Mouse (Mus musculus): ENCODE measurements at regions not wholly inside any gene's neighbourhood (a gene's known extent, or its start where the extent isn't known, plus 50 kb on each side); places are given as distances from the start of the nearest gene placed in this dataset.

DNA sequence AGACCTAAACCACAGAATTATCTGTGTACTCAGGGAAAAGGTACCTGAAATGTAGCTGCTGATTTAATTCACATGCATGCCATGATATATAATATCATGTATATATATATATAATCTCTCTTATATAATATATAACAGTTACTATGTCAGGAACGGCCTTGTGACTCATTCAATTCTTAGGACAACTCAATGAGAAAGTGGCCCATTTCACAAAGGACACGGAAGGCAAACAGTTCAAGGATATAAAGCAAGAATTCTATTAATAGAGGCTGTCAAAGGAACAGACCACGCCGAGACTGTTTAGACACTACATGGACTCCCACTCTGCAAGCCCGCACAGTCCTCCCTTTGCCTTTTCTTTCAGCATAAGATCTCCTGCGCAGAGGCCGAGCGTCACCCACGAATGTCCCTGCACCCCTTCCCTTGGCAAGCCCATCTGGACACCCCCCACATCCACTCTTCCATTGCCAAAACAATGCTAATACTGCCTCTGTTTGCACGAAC lies 148.0 kb upstream of the Klf14 start:
- no peak for DNase-seq (ENCODE audit: low spot score in 2 of 2)

DNA sequence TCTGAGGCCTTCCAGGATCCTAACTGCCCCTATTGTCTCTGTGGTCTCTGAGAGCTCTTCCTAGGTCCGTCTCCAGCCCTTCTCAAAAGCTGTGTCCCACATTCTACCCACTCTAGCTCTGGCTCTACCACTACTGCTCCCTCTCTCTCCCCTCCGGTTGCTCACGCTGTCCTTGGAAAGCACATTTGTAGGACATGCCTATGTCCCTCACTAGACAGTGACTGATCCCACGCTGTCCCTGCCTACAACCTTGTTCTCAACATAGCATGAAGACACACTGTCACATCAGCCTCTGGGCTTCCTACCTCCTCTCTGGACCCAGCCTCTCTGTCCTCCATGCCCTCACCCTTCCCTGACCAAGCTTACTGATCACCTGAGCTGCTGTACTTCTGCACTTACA lies 148.5 kb upstream of the Klf14 start:
- no peak for DNase-seq (ENCODE audit: low spot score in 2 of 2)

DNA sequence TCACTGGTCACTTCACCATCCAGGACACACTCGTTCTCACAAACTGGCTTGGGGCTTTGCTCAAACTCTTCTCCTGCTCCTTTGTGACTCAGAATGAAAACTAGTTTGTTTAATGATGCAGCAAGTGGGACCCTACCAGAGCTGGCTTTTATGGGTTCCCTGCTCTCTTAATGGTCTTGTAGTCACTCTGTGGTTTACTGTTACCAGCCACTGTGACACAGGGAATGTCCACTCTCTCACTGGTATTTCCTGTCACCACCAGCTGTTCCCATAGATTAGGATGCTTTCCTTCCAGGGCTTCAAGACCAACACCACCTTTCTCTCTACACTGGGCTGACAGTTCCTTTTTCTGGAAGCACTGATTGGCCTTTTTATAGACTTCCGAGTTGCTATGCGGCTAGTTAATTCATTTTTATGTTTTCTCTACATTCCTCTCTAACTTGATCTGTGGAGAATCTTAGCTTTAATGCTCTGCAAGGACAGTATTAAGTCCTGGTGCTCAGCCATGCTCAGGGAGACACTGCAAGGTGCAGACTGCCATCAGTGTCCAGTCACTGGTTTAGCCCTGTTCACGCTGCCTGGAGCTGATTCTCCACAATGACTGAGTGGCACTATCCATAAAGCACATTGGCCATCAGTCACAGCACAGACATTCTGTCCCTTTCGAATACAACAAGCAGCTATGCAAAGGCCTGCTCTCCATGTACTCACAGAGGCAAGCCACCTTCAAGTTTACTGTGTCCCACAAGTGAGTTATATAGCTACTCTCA lies 149.2 kb upstream of the Klf14 start:
- DNase-seq (ENCODE audit: low spot score in 2 of 2) = no peak

DNA sequence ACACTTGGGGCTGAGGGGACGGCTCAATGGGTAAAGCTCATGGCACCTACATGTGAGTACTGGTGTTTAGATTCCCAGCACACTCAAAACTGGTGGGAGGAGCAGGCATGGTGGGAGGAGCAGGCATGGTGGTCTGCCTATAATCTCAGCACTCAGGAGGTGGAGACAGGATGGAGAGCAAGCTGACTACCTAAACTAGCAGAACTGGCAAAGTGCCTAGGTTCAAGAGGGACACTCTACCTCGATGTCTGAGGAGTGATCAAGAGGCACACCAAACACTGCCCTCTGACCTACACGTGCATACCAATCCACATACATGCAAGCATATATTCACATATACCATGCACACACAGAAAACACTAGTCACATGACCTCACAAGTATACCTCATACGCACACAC lies 150.7 kb upstream of the Klf14 start:
- DNase-seq (ENCODE audit: low spot score in 2 of 2) = no peak

DNA sequence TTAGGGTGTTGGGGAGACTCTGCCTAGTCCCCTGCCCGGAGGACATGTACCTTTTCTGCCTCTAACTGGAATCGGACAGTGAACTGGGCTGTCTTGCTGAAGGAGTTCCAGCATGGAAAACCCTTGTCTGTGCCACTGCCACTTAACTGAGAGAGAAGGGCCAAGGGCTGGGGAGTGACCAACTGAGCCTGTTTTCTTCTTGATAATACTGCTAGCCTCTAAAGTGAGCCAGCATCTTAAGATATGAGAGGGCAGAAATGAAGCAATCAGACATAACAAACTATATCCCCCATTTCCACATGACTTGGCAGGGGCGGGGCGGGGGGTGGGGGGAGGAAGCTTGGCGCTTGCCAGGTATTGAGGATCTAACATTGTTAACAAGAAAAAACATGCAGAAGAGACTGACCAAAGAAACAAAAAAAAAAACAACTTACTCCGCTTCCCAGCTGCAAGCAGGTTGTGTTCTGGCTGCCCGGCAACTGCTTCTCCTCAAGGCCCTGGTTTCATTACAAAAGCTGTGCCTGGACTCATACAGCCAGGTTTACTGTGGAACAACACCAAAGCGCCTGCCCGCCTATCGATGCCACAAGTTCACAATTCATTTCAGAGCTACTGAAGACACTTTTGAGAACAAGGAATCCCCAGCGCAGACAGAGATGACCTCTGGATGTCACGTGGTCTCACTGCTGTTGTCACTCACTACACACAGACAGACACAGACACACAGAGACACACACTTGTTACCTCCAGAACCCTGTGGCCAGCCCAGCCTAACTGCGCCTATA lies 153.6 kb upstream of the Klf14 start:
- DNase-seq (ENCODE audit: low spot score in 2 of 2) = no peak

DNA sequence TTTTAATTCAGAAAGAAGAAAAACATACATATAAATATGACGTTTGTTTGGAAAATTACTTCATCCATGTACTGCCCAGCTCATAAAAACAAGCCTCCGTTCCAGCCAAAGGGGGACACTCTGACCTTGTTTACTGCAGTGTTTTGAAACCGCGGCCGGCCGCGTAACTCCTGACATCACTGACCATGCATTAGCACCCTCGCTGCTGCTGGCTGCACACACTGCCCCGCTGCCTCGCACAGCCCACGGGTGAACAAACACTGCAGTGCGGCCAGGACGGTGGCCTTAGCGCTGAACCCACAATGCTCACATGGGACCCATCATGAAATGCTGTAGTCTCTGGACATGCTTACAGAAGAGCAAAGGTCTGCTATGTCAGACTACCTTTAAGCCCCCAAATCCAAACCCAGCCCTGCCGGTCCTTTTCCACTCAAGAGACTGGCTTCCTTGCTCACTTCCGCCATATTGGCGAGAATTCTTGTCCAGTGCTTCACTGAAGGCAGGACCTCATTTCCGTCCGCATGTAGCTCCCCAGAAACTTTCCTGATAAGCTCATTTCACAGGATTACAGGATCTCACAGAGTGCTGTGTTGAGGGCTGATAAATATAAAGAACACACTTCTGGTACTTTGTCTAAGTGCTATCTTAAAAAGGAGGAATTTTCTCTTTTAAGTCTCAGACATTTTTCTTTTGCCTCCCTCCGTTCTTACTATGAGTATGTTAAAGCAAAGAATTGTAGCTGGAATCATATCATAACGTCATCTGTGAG lies 154.9 kb upstream of the Klf14 start:
- peak in 1 of 2 experiments; percentile 54 for DNase-seq (ENCODE audit: low spot score in 2 of 2)

DNA sequence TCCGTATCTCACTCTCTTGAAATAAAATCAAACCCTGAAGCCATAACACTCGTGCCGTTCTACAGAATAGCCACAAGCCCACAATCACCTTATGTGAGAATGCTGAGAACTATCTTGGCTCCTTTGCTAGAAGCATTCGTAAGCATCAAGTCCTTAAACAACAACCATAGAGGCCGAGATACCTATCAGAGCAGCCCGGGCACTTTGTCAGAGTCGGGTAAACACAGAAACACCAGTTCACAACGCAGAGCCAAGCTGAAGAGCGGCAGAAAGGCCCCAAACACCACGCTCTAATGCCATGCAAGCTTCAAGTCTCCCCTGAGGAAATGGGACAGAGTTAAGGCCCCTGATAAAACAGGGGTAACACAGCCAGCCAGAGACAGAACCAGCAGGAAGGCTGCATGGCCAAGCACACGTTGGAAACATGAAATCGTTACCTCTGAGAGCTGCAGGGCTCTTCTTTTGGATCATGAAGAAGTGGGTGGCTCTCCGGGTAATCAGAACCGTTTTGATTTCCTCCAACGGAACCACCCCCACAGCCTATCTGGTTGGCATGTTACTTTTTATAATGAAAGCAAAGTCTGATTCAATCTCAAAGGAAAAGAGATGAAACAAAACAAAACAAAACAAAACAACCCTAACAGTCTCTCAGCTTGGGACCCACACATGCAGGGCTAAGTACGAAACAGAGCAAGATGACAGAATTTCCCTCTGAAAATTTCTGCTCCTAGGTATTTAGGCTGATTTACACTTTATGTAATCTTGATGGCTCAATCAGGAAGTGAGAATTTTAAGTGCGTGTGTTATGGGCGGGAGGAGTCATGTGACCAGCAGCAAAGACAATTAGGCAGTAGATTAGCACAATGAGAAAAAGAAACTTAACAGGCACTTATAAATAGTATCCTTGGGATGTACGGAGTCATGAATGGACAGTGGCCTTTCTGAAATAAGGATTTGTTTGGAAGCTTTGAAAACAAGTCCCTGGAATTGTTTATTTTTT lies 155.8 kb upstream of the Klf14 start:
- DNase-seq (ENCODE audit: low spot score in 2 of 2) = no peak

DNA sequence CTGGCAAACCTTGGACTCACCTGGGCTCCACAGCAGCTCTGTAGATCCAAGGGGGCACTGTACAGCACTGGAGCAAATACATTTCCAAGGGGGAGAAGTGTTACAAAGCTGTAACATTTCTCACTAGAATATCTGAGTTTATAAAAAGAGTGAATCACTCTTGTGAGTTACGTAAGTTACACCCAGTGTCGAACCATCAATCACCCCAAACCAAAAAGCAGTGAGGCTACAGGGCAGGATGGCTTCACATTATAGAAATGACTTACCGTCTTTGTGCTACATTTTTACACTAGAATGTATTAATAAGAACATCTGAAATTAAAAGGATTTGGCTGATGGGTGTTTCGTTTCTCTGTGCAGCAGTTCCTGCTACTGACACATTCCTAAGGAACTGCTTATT lies 156.7 kb upstream of the Klf14 start:
- DNase-seq (ENCODE audit: low spot score in 2 of 2) = no peak

DNA sequence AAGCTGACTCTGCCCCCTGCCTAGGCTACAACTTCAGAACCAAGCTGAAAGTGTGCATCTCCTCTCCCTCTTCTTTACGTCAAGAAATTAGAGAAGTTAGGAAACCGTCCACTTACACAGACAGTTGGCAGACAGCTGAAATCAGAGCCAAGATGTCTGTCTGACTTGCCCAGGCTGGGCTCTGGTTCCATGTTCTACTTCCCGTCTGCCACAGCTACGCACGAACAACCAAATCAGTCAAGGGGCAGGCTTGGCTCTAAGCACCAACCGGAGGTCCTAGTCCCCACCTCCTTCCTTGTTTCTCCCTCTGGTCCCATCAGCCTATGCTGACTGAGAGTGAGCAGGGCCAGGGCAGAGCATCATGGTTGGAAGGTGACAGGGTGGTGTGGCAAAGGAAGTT lies 157.5 kb upstream of the Klf14 start:
- DNase-seq (ENCODE audit: low spot score in 2 of 2) = no peak

DNA sequence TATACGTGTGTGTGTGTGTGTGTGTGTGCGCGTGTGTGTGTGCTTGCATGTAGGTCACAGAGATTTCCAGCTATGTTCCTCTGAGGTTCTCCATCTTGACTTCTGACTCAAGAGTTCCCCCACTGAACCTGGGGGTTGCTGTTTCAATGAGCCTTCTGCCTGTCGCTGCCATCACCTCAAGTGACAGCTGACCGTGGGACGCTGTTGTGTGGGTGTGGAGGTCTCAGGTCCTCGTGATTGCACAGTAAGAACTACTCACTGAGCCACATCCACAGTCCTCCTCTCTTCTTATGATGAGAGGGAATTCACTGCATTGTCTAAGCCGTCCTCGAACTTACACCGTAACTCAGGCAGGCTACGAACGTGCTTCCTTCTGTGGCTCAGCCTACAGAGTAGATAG lies 158.8 kb upstream of the Klf14 start:
- DNase-seq (ENCODE audit: low spot score in 2 of 2) = no peak

DNA sequence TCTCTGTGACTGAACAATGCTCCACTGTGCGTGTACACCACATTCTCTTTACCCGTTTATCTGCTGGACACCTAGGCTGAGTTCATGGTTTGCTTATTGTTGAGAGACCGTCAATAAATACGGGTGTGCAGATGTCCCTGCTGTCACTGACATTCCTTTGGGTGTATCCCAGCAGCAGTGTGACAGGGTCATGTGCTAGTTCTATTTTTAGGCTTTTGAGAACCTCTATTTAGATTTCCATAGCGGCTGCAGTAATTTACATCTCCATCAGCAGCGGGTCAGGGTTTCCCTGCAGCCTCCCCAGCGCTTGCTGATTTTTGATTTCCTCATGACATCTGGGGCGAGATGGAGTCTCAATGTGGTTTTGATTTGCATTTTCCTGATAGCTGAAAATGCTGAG lies 162.1 kb upstream of the Klf14 start:
- DNase-seq (ENCODE audit: low spot score in 2 of 2) = no peak

DNA sequence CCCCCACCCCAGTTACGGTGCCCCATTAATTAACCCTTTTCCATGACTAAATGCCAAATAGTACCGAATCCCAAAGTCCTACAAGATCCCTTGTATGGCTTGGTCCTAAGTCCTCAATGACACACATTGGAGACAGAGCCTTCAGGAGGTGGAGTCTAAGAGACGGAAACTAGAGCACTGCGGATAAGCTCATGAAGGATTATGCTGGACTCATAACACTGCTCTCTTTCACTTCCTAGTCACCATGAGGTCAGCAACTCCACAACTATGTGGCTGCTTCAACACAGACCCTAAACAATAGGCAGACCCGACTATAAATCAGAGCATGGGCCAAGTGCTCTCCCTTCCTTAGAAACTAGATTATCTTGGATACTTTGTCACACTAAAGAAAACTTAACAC lies 164.0 kb upstream of the Klf14 start:
- no peak for DNase-seq (ENCODE audit: low spot score in 2 of 2)

DNA sequence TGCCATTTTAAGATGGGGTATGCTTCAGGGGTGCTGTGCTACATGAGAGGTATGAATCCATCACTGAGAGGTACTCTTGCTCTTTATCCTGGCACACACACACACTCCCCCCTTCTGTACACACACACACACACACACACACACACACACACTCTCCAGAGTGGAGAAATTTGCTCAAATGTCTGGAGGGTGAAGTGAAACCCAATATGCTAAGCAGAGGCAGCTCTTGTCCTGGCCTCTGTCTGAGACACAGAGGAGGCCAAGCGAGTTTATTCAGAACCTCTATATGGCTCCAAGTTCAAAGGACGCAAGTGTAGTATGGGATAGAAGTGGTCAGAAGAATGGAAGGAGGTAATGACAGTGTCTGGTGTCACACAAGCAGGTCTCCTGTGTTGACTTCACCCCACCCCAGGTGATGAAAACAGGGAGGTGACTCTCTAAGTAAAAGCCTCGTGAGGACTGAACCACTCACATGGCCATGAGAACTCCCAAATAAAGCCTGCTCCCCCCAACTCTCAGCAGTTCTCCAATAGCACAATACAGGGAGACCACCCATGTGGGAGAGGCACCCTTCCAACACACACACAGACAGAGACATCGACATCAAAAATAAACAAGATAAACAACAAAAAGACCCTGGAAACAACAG lies 164.6 kb upstream of the Klf14 start:
- DNase-seq (ENCODE audit: low spot score in 2 of 2) = no peak

DNA sequence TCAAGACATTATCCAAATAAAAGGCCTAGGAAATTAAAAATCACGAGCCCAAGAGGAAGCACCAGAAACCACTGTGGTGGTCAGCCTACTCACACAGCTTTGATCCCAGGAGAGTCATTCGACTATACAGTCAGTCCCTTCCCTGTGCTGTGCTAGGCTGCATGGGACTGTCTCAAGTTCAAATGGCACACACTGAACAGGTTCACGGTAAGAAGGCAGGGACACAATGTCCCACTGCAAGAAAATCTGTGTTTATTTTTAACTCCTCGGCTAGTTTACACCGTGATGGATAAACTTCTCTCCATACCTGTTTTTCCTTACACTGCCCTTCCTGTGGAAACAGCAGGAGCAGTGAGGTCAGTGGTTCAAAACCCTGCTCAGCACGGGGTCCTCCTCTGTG lies 165.2 kb upstream of the Klf14 start:
- DNase-seq (ENCODE audit: low spot score in 2 of 2) = no peak

DNA sequence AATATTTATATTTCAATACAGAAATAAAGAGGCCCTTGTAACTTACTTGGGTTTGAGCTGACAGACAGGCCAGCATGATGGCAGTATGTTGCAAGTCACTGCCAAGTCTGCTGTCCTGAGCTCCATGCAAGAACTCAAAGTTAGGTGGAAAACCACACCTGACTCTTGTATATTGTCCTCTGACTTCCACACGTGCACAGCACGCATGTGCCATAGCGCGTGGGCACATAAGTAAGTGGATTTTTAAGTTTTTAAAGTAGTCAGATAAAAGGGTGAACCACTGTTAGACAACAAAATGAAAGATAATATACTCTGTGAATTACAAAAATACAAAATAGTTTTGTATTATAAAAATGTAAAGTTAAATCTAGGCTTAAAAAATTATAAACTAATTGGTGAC lies 166.0 kb upstream of the Klf14 start:
- no peak for DNase-seq (ENCODE audit: low spot score in 2 of 2)

DNA sequence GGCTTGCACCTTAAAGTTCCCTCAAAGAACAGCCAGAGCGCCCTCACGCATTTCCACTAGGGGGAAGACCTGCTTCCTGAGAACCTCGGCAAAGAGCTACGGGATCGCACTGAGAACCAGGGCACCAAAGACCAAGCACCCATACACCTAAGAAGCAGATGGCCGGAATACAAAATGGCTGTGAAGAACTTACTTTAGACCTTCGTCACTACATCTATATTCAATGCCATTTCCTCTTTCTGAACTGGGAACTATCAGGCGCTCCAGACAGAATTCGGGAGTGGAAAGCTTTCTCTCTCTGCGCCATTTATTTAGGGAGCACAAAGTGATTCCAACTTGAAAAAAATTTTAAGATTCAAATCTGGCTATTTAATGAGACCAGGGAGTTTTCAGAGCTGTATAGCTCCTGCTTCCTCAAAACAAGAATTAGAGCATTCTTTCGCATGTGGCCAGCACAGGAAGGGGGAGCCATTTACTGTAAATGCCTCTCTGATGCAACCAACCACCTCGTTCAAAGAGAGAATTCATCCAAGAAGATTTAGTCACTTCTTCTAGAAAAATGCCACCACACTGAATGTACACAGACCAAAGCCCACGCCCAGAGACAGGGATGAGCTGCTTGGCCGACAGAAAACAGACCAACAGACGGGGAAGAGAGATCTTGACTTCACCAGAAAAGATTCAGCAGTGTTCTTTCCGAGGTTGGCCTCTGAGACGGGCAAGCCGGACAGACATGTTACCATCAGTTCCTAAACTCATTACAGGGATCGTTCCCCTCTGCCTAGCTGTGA lies 166.6 kb upstream of the Klf14 start:
- DNase-seq (ENCODE audit: low spot score in 2 of 2) = no peak

DNA sequence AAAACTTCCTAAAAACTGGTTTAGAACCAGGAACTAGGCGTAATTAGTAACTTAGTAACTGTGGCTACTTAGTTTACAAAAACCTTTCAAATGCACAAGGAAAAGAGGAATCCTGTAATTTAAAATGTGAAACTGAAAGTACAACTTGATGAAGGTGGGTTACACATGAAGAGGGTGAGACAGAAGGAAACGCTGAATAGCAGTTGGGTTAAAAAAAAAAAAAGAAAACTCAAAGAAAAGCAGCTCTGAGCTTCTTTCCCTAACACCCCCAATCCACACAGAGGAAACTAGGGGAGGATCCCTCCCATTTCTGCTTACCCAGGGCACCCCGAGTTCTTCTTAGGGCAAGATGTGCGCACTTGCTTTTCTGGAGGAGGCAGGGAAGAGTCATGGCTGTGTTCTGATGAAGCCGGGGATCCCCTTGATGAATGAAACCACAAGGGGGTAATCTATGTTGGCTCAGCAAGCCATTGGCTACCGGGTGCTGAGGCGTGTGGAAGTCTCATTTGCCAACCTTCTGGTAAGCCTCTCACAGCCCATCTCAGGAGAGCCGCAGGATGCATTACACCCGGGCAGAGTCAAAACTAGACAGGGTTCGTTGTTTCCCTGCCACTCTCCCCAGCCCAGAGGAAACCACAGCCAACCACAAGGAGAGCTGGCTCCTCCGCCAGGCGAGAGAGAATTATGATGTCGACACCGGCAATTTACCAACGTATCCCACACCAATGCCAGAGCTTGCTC lies 167.4 kb upstream of the Klf14 start:
- DNase-seq (ENCODE audit: low spot score in 2 of 2) = no peak

DNA sequence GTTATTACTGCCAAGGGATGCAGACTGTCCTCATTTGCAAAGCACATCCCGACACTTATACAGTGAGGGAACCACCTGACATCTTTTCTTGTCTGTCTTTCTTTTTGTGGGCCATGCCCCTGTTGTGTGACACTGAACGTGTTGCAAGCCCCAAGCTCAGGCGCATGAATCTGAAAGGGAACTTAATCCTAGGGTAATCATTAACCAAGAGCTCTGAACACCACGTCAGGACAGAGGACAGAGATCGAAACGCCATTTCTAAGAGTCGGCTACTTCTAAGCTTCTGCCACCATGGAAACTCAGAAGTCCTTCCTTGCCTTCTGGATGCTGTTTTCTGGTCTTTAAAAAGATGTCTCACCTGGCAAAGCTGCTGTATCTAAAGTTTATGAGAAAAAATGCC lies 170.3 kb upstream of the Klf14 start:
- no peak for DNase-seq (ENCODE audit: low spot score in 2 of 2)

DNA sequence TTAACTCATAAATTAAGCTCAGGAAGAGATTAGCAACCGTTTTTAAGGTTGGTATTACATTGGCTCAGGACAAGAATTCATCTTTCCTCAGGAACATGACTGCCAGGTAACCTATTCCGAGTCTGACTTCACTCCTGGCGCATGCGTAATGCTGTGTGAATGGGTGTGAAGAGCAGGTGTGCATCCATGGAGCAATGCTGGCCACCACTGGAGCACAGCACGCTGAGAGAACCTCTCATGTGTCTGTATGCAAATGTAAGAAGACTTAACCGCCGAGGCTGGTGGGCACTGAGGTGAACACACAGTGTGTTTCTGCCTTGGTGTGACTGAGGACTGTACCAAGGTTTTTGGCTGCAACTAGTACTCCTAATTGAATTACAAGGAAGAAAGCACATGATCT lies 171.1 kb upstream of the Klf14 start:
- peak in 1 of 2 experiments; percentile 17 for DNase-seq (ENCODE audit: low spot score in 2 of 2)

All from adrenal gland, adult 18-20 months (tissue).